Mouse (Mus musculus) liver, postnatal 0 days (tissue): ENCODE data around the gene Zmynd15.

ENCODE experiments used
- CTCF ChIP-seq: sonication (generic); IDR thresholded peaks from 2 replicates; pipeline ENCODE4 v1.5.1; 2016; ENCODE audit warnings: antibody characterized with exemption, low read depth
- EP300 ChIP-seq: IDR thresholded peaks from 2 replicates; pipeline ENCODE4 v1.6.1; 2016; ENCODE audit warnings: antibody characterized with exemption, low read depth, mild to moderate bottlenecking

DNA sequence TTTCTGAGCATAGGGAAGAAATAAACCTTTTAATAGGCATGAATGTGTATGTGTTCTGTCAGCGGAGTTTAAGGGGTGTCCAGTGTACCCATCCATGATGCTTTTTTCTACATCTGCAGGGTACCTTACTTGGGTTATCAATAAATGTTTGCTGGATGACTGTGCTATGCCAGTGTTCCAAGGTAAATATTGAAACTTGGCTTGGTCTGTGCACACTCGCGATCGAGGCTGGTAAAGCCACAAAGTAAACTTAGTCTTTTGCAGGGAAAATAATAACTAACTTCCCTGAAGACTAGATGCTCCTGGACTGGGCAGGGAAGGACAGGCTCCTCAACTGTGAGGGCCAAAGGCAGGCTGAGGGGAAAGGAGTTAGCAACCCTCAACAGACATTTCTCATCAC, 18.6 kb upstream of the Zmynd15 start:
- TF ChIP-seq CTCF (no peak), EP300 (no peak)
